Mouse (Mus musculus) urinary bladder, postnatal 4 days (tissue): ENCODE data around the gene Ddx39.

Experiments
- DNase-seq, 2 experiments: peaks; one replicate each; pipeline ENCODE4 v3.0.0; 2021 to 2022; ENCODE audit warnings: low spot score in 2 of 2

The Ddx39 gene

GRCm38 (mm10) chr8:83737346-83737745, 22.4 kb downstream of the Ddx39 start:
- DNase-seq = no peak

GRCm38 (mm10) chr8:83737852-83738562, 23.0 kb downstream of the Ddx39 start:
- DNase-seq = no peak

GRCm38 (mm10) chr8:83738949-83739710, 24.2 kb downstream of the Ddx39 start:
- no peak for DNase-seq

GRCm38 (mm10) chr8:83739711-83740468, 24.9 kb downstream of the Ddx39 start:
- no peak for DNase-seq

- no peak for DNase-seq
Observed at GRCm38 (mm10) chr8:83740586-83740975, 25.6 kb downstream of the Ddx39 start.

- DNase-seq = peak; percentile 67 to 75
Observed at GRCm38 (mm10) chr8:83740976-83741741, 26.2 kb downstream of the Ddx39 start, which contains the start of gene Adgre5. Gene Adgre5 (minus strand): TSS chr8:83741326.

- no peak for DNase-seq
Observed at GRCm38 (mm10) chr8:83741849-83742655, 27.1 kb downstream of the Ddx39 start.

GRCm38 (mm10) chr8:83742968-83743367, 28.0 kb downstream of the Ddx39 start:
- no peak for DNase-seq

- no peak for DNase-seq
Observed at GRCm38 (mm10) chr8:83744070-83744469, 29.1 kb downstream of the Ddx39 start.

GRCm38 (mm10) chr8:83747661-83748346, 32.8 kb downstream of the Ddx39 start:
- DNase-seq = no peak

GRCm38 (mm10) chr8:83748708-83749107, 33.7 kb downstream of the Ddx39 start:
- no peak for DNase-seq

- no peak for DNase-seq
Observed at GRCm38 (mm10) chr8:83749265-83749664, 34.3 kb downstream of the Ddx39 start.

GRCm38 (mm10) chr8:83754149-83754548, 39.2 kb downstream of the Ddx39 start:
- DNase-seq = no peak

- DNase-seq = no peak
Observed at GRCm38 (mm10) chr8:83756273-83756672, 41.3 kb downstream of the Ddx39 start.

GRCm38 (mm10) chr8:83757084-83757607, 42.2 kb downstream of the Ddx39 start:
- no peak for DNase-seq

GRCm38 (mm10) chr8:83758298-83758697, 43.3 kb downstream of the Ddx39 start:
- no peak for DNase-seq

- DNase-seq = no peak
Observed at GRCm38 (mm10) chr8:83759231-83759759, 44.3 kb downstream of the Ddx39 start.

- no peak for DNase-seq
Observed at GRCm38 (mm10) chr8:83764116-83764515, 49.1 kb downstream of the Ddx39 start.

GRCm38 (mm10) chr8:83764717-83765116, 49.7 kb downstream of the Ddx39 start:
- no peak for DNase-seq

GRCm38 (mm10) chr8:83765663-83766062, 50.7 kb downstream of the Ddx39 start:
- no peak for DNase-seq
